Mouse (Mus musculus): ENCODE measurements around the gene Plcb4. TPM values are rescaled to one million over a fixed set of nuclear protein-coding genes. Genes with fewer than 3 reads are reported as not detected.
"Not testable (repeated sequence)": the region's sequence is repeated elsewhere in the genome, so short reads cannot be mapped to it uniquely, and the experiment has no call there.

The Plcb4 gene
- total RNA-seq, 2 experiments from 2014 or later, result 67.5 to 81.8 TPM

DNA sequence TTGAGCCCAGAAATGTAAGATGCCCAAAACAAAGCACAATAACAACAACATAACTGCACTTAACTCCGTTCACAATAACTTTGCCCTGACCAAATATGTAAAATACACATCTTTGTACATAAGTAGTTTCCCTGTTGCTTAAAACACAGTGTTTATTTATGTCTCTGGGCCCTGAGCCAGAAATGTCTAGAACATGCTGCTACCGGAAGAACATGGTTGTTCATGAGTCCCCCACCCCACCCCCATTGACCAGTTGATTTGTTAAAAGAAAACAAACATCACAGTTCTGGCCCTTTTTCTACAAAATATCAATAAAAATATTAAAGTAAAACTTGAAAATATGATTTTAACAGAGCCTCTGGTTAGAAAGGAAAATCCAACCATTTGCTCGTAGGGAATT, 49.6 kb downstream of the Plcb4 start:
- intact Hi-C loops (cut with DNase I), result no loop called here
- Histone ChIP-seq H3K27ac (no peak overlapping the region), H3K4me3 (no peak overlapping the region)
- DNase-seq (ENCODE audit: extremely low spot score in 1 of 2, low spot score in 2 of 2), result no peak
- no peak for TF ChIP-seq CTCF (IDR thresholded peaks at IDR 0.05)

GRCm38 (mm10) chr2:135708796-135709195, 50.0 kb downstream of the Plcb4 start:
- TF ChIP-seq CTCF (IDR thresholded peaks at IDR 0.05), result no peak
- intact Hi-C loops (cut with DNase I), result no loop called here
- Histone ChIP-seq H3K4me3 (no peak overlapping the region), H3K27ac (no peak overlapping the region)
- DNase-seq (ENCODE audit: extremely low spot score in 1 of 2, low spot score in 2 of 2), result no peak

DNA sequence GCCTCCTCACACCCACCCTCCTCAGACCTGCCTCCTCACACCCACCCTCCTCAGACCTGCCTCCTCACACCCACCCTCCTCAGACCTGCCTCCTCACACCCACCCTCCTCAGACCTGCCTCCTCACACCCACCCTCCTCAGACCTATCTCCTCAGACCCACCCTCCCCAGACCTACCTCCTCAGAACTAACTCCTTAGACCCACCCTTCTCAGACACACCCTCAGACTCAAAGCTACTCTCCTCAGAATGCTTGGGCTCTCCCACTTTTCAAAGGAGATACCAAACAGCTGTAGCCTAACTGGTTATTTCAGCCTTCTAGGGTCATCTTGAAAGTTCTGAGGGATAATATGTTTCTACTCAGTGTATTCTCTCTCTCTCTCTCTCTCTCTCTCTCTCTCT, 50.9 kb downstream of the Plcb4 start:
- H3K27ac ChIP-seq; DNase-seq (ENCODE audit: extremely low spot score in 1 of 2, low spot score in 2 of 2); H3K4me3 ChIP-seq; intact Hi-C loops (cut with DNase I): not testable (repeated sequence)

- Histone ChIP-seq H3K27ac (peak overlapping the region; percentile 47; the same call in 1 of the 2 replicates), H3K4me3 (no peak overlapping the region)
- no peak for TF ChIP-seq CTCF (IDR thresholded peaks at IDR 0.05)
- intact Hi-C loops (cut with DNase I), result no loop called here
- DNase-seq (ENCODE audit: extremely low spot score in 1 of 2, low spot score in 2 of 2), result no peak
These were observed 52.5 kb downstream of the Plcb4 start for GRCm38 (mm10) chr2:135711049-135711924.

DNA sequence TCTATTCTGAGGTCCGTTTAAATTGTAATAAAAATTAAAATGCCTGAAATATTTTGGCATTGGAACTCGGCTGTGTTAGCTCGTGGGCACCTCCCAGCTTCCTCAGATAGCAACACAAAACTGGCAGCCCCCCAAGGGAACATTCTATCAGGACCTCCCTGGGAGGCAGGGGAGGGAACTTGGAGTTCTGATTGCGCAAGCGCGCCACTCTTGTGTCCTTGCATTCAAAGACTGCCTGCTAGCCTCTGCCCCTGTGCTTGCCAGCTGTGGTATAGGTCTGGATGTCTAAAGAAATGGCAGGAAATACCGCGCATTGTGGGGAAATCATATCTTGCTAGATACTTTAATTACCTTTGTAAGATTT, 53.1 kb downstream of the Plcb4 start:
- intact Hi-C loops (cut with DNase I), result no loop called here
- no peak for TF ChIP-seq CTCF (IDR thresholded peaks at IDR 0.05)
- no peak overlapping the region for H3K4me3 ChIP-seq
- peak; percentile 29 to 36 for DNase-seq (ENCODE audit: extremely low spot score in 1 of 2, low spot score in 2 of 2)
- H3K27ac ChIP-seq, result peak overlapping the region; percentile 47; the same call in 1 of the 2 replicates

GRCm38 (mm10) chr2:135712331-135712730, 53.5 kb downstream of the Plcb4 start:
- intact Hi-C loops (cut with DNase I), result no loop called here
- no peak for TF ChIP-seq CTCF (IDR thresholded peaks at IDR 0.05)
- no peak for DNase-seq (ENCODE audit: extremely low spot score in 1 of 2, low spot score in 2 of 2)
- Histone ChIP-seq H3K27ac (peak overlapping the region; percentile 16; the same call in 1 of the 2 replicates), H3K4me3 (no peak overlapping the region)

DNA sequence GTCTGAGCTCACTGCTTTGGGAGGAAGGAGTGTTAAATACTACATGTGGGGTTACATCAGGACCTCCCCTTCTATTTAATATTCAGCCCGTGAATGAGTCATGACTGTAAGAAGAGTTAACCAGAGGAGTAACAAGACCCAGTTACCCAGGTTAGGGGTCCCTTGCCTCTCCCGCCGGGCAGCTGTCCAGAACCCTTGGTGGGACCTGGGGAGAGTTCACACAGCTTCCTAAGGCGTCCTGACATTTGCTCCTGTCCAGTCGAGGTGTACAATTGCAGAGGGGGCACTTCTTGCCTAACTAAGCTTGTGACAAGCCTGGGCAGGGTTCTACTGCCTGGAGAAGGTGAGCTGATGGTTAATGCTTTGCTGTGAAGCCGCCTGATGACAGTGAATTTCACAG, 54.1 kb downstream of the Plcb4 start:
- Histone ChIP-seq H3K27ac (no peak overlapping the region), H3K4me3 (no peak overlapping the region)
- intact Hi-C loops (cut with DNase I), result no loop called here
- DNase-seq (ENCODE audit: extremely low spot score in 1 of 2, low spot score in 2 of 2), result no peak
- no peak for TF ChIP-seq CTCF (IDR thresholded peaks at IDR 0.05)

- intact Hi-C loops (cut with DNase I), result no loop called here
- no peak for TF ChIP-seq CTCF (IDR thresholded peaks at IDR 0.05)
These were observed 57.4 kb downstream of the Plcb4 start for GRCm38 (mm10) chr2:135716180-135716579.

DNA sequence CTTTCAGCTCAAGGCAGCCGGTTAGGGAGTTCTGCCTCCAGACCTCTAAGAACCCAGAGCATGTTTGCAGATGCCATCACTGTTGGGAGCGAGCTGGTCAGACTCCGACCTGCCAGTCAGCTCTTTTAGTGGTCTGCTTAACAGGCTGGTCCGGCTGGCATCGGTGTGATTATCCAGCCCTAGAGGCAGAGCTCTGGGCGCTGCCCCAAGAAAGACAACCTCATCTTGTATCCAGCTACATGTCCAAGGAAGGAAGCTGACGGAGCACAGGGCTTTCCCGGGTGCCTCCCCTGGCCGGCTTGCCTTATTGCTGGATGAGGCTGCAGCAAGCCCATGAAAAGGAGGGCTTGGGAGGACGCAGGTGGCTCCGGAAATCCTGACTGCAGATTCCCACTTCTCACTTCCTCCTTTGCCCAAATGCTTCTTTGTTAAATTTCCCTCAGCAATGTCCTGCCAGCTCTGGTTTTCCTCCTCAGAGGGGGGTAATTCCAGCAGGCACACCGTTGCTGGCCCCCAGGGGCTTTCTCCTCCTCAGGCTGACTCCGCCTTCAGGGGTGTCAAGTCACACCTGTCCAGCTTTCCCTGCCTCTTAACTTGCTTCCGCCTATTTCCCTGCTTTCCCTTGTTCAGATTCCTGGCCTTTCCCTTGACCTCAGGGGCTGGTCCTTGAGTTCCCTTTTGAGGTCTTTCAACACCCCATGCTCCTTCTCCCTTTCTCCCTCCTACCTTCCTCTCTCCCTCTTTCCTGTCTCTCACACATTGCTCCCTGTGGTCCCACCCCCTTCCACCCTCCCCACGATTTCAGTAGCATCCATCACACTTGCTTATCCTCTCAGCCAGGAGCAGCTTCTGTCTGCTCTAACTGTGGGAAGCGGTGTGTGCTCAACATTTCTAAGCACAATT, 58.7 kb downstream of the Plcb4 start:
- Histone ChIP-seq H3K4me3 (peak overlapping the region; percentile 30; the same call in 1 of the 2 replicates), H3K27ac (no peak overlapping the region)
- DNase-seq (ENCODE audit: extremely low spot score in 1 of 2, low spot score in 2 of 2), result peak in 1 of 2 experiments; percentile 22
- TF ChIP-seq CTCF (IDR thresholded peaks at IDR 0.05), result no peak
- intact Hi-C loops (cut with DNase I), result no loop called here

More at GRCm38 (mm10) chr2:135716180-135716579, 57.4 kb downstream of the Plcb4 start:
- no peak for DNase-seq (ENCODE audit: extremely low spot score in 1 of 2, low spot score in 2 of 2)
- no peak overlapping the region for H3K27ac ChIP-seq
- H3K4me3 ChIP-seq, result no peak overlapping the region

DNA sequence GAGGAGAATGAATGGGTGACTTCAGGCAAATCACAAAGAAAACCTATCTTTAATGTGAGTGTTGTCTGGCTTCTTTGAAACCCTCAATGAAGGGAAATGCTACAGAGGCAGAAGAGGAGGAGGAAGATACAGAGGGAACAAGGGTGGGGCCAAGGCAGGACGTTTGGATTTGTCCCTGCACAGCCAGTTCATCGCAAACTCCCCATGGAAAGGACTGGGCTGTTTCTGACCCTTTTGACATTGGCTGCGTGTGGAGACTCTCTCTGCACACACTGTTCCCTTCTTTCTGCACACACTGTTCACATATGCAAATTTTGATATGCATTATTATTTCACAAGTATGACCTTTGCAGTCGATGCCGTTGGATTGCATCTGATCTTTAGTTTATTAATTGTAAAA, 63.3 kb downstream of the Plcb4 start:
- no peak for DNase-seq (ENCODE audit: extremely low spot score in 1 of 2, low spot score in 2 of 2)
- H3K4me3 ChIP-seq, result no peak overlapping the region
- no peak for TF ChIP-seq CTCF (IDR thresholded peaks at IDR 0.05)
- intact Hi-C loops (cut with DNase I), result no loop called here
- H3K27ac ChIP-seq, result no peak overlapping the region

DNA sequence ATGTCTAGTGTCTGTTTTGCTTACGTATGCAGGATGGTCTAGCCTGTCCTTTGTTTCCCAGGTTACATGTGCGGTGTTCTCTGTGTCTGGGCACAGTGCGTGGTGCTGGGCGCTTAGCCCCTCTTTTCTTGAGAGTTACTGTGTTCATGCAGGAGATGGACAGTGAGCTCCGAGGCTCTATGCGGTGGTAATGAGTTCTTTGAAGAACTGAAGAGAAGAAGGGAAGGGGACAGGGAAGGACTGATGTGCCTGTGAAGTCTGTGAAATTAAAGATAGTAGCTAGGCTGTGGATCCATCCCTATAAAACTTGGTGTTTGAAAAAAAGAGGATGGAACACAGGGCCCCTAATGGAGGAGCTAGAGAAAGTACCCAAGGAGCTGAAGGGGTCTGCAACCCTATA, 64.6 kb downstream of the Plcb4 start:
- Histone ChIP-seq H3K27ac (no peak overlapping the region), H3K4me3 (no peak overlapping the region)
- TF ChIP-seq CTCF (IDR thresholded peaks at IDR 0.05), result no peak
- DNase-seq (ENCODE audit: extremely low spot score in 1 of 2, low spot score in 2 of 2), result no peak
- intact Hi-C loops (cut with DNase I), result no loop called here

- no peak for DNase-seq (ENCODE audit: extremely low spot score in 1 of 2, low spot score in 2 of 2)
- no peak overlapping the region for H3K27ac ChIP-seq
- no peak overlapping the region for H3K4me3 ChIP-seq
- intact Hi-C loops (cut with DNase I), result no loop called here
- TF ChIP-seq CTCF (IDR thresholded peaks at IDR 0.05), result no peak
These were observed 65.7 kb downstream of the Plcb4 start for GRCm38 (mm10) chr2:135724489-135724888.

All from left cerebral cortex, adult 2 months (tissue).